Mouse (Mus musculus): ENCODE results near the gene Col5a1.

Col5a1 gene

DNA sequence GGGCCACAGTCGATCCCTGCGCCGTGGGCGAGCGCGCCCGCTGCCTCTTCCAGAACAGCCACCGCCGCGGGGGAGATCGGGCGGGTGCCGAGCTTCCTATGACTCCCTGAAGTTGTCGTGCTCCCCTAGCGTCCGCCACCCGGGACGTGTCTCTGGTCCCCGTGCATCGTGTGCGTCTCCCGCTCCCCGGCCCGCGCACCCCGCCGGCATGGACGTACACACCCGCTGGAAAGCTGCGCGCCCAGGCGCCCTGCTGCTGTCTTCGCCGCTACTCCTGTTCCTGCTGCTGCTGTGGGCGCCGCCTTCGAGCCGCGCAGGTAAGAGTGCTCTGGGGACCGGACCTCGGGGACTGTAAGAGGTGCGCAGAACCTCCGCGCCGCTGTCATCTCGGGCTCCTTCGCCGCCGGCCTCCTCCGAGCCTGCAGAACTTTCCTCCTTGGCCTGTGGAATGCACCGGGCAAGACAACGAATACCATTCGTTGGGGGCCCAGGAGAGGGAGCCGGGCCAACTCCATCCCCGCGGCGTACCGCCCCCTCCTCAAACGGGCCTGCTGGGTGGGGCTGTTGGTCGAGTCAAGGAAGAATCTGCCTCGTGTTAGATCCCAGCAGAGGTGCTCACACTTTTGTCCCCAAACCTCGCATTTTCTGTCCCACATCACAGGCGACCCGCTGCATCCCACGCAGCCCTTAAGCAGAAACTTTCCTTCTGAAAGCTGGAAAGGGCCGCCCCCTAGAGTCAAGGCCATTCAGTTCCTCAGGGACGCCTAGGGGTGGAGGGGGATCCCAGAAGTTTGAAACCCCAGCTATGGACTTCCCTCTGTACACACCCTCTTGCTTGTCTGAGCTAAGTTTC is 609 bp downstream of the Col5a1 start:
- DNase-seq: peak; percentile 73 to 79

GRCm38 (mm10) chr2:27887461-27888264 is 1.4 kb downstream of the Col5a1 start:
- DNase-seq: peak; percentile 43 to 61

- peak; percentile 48 to 61 for DNase-seq
These were observed 2.6 kb downstream of the Col5a1 start for GRCm38 (mm10) chr2:27888603-27889545.

DNA sequence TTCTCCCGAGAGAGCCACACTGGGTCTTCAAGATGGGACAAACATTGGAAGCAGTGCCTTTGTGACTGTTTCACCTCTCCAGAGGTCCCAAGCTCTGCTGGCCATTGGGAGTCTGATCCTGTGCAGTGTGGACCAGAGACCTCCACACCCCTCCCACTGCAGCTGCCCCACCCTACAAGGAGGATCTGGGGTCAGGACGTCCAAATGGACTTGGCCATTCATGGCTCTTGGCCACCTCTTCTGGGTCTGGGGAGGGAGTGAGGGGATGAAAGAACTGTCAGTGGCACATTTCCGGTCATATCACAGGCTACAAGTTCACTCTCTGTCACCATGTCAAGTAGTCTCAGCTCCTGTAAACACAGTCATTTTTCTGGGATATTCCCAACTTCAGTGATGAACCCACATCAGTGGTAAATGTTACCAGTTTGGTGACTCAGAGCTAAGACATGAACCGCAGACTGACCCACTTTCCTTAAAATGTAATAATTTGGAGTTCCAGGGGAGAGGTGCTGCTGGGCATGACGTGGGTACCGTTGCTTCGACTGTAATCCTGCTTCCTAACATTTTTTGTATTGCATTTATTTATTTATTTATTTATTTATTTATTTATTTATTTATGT is 5.8 kb downstream of the Col5a1 start:
- no peak for DNase-seq

- DNase-seq: no peak
These were observed 6.8 kb downstream of the Col5a1 start for GRCm38 (mm10) chr2:27893015-27893414.

- DNase-seq: no peak
These were observed 8.8 kb downstream of the Col5a1 start for GRCm38 (mm10) chr2:27894986-27895385.

DNA sequence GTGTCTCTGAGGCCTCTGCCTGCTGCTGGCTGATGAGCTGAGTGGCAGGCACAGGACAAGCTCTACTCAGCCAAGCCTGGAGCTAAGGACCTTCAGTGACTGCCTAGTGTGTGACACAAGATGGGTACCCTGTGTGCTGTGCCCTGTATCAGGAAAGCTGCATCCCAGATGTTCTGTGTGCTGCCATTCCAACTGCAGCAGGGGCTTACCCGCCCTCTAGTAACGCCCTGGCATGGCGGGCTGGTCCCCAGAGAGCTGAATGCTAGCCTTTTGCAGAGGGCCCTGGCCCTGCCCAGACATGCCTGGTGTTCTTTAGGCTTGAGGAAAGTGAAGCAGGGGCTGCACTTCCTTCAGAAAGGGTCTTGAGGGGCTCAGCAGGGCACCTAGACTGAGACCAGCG is 9.4 kb downstream of the Col5a1 start:
- DNase-seq: no peak

- DNase-seq: peak; percentile 45 to 60
These were observed 10.9 kb downstream of the Col5a1 start for GRCm38 (mm10) chr2:27897161-27897560.

GRCm38 (mm10) chr2:27899894-27900293 is 13.7 kb downstream of the Col5a1 start:
- peak; percentile 55 to 66 for DNase-seq

GRCm38 (mm10) chr2:27901076-27901475 is 14.9 kb downstream of the Col5a1 start:
- DNase-seq: no peak

GRCm38 (mm10) chr2:27901525-27902245 is 15.5 kb downstream of the Col5a1 start:
- DNase-seq: no peak

DNA sequence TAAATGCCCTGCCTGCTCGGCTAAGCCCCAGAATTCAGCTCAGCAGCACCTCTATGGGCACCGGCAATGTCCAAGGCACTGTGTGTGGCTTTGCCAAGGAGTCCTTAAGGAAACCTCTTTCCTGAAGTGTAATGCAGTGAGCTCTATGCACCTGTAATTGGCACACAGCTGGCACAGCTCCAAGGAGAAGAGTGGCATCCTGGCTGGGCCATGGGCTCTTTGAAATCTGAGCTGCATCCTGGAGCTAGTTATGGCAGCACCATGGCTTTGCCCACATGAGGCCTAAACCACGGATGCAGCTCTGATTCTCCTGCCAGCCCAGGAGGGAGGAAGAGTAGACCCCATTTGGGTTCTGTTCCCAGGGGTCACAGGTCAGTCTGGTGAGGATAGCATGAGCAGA is 16.1 kb downstream of the Col5a1 start:
- DNase-seq: peak in 1 of 2 experiments; percentile 16

DNA sequence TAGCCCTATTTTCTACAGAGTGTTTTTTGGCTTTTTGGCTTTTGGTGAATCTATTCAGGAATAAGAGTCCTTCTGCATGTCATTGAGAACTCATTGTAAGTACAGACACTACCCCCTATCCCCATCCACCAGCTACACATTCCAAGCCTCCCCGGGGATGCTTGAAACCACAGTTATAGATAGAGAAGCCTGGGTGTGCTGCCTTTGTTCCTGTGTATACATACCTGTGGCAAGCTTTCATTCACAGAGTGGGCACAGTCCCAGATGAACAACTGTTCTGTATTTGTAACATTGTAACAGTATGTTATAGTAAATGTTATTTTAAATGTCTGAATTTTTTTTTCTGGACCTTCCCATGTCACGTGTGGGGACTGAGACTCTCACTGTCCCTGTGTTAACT is 19.2 kb downstream of the Col5a1 start:
- DNase-seq: no peak

DNA sequence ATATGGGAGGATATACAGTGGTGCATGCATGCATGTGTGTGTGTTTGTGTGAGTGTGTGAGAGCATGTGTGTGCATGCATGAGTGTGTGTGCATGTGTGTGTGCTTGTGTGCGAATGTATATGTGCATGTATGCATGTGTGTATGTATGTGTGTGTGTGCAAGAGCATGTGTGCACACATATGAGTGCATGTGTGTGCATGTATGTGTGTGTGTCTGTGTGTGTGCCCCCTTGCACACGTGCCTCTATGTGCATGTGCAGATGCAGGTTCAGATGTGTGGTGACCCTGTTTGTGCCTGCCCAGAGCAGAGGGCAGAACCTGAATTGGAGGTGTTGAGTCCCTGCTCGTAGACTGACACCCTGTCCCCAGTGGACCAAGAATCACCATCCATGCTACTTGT is 24.3 kb downstream of the Col5a1 start:
- DNase-seq: no peak

DNA sequence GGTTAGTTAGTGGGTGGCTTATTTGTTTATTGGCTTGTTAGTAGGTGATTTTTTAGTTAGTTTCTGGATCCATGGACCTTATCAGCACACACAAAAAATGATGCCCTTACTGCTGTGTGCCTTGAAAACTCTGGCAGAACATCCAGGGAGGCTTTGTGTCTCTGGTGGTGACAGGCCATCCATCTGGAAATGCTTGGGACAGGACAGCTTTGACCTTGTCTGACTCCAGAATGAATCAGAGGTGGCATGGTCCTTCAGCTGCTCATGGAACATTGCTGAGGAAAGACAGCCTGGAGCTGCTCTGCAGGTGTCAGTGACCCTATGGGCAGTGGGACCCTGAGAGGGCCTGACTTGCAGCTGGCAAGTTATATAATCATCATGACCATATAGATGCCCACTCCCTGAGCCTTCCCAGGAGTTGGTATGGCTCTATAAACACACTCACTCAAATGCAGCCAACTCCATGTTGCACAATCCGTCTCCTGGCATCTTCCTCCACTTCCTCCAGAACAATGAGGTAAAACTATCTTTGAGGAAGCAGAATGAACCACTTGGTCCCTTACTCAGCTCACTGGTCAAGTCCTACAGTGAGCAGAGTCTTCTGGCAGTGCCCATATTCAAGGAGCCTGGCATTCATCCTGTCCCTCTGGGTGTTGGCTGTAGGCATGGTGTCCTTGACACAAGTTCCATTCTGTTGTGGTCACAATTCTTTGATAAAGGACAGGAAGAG is 26.5 kb downstream of the Col5a1 start:
- no peak for DNase-seq

DNA sequence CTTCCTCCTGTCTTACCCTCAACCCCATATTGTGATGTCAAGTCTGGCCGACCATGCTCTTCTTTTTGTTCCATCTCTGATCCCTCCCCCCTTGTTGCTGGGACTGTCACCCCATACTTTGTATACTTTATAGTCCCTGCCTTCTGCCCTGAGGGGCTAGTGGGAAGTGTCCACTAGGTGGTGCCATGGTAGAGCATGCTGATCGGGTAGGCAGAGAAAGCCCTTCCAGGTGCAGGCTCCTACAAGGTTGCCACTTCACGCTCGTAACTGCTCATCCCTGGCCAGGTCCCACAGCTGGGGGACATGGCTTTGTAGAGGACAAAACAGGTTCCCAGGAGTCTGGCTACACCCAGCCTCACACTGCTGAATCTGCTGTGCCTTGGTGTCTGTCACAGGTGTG is 29.5 kb downstream of the Col5a1 start:
- DNase-seq: peak; percentile 49 to 52

- DNase-seq: peak in 1 of 2 experiments; percentile 43
These were observed 30.1 kb downstream of the Col5a1 start for GRCm38 (mm10) chr2:27916316-27916715.

DNA sequence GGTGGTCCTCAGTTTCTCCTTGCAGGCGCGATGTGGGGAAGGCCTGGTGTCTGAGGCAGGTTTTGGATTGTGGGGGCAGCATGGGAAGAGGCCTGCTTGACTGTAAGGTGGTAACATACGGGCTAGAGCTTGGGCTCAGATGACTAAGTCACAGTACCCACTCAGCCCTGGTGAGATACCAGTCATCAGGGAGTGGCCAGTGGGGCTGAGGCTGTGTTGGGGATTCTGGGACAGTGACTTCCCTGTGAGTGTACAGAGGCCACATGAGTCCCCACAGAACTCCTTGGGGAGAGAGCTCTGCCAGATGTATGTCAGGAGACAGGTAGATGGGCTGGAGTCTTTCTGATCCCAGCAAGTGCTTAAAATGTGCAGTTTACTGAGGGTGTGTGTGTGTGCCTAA is 31.0 kb downstream of the Col5a1 start:
- DNase-seq: no peak

GRCm38 (mm10) chr2:27918106-27918505 is 31.9 kb downstream of the Col5a1 start:
- DNase-seq: no peak

GRCm38 (mm10) chr2:27919309-27919850 is 33.2 kb downstream of the Col5a1 start:
- no peak for DNase-seq

- DNase-seq: no peak
These were observed 35.8 kb downstream of the Col5a1 start for GRCm38 (mm10) chr2:27922053-27922452.

Data from kidney, postnatal 4 days (tissue).